Mouse (Mus musculus) sigmoid colon, adult 10 weeks (tissue): ENCODE measurements around the gene Taar3. TPM values are rescaled to one million over a fixed set of nuclear protein-coding genes. Genes with fewer than 3 reads are reported as not detected.

Experiments used
- polyA plus RNA-seq: library from polyadenylated mRNA; stranded (reverse); fragments of 350-450 nt; fragmentation: Illumina TruSeq; extraction: RNeasy Lipid Tissue Mini Kit (QIAGEN cat#74804); gene quantifications from one replicate; pipeline ENCODE4 v1.2.3, GENCODE M21; 2014; ENCODE audit warnings: low read depth, low replicate concordance

Gene Taar3
- not detected for polyA plus RNA-seq

DNA sequence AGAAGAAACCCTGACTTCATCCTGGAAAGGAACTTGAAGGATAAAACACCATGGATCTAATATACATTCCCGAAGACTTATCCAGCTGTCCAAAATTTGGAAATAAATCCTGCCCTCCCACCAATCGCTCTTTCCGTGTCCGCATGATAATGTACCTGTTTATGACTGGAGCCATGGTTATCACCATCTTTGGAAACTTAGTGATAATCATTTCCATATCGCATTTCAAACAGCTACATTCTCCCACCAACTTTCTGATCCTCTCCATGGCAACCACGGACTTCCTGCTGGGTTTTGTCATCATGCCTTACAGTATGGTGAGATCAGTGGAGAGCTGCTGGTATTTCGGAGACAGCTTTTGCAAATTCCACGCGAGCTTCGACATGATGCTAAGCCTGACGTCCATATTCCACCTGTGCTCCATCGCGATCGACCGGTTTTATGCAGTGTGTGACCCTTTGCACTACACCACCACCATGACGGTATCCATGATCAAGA lies at the start of gene Taar3:
TSS of gene Taar3 (plus strand) at position 51 of the 498 bp plus-strand sequence.

DNA sequence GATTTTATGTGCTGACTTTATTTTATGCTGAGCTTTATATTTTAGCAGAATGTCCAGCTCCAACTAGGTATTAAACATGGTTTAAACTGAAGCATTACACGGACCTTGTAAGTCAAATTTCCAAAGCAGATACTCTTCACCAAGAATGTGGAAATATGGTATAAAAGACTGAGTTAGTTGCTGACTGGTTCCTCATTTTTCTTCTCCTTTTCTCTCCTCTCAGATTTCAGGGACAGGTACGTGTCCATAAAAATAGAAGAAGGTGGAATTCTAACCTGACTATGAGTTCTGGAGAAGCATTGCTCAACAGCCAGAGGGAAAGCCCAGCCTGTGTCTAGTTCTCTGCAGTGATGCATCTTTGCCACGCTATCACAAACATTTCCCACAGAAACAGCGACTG lies 29.3 kb upstream of the Taar3 start, which contains the start of gene Taar1:
TSS of gene Taar1 (plus strand) at position 301 of the 400 bp plus-strand sequence.

DNA sequence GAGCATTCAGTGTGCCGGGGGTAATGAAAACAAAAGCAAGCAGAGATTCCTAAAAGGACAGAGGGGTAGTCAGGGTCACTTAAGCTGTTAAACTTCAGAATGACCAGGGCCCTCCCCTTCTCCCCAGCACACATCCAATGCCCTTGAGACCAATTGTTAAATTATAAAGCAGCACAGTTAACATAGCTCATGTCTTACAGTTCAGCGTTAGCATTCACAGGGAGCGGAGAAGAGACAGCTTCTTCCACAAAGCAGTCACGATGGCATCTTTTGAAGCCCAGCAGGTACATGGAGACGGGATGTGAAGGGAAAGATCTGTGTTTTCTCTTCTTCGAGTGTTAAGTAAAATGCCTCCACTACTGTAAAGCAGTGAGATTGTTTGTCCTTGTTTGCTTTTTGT lies 11.0 kb upstream of the Taar3 start, which contains the start of gene Taar2:
TSS of gene Taar2 (plus strand) at position 261 of the 400 bp plus-strand sequence.

DNA sequence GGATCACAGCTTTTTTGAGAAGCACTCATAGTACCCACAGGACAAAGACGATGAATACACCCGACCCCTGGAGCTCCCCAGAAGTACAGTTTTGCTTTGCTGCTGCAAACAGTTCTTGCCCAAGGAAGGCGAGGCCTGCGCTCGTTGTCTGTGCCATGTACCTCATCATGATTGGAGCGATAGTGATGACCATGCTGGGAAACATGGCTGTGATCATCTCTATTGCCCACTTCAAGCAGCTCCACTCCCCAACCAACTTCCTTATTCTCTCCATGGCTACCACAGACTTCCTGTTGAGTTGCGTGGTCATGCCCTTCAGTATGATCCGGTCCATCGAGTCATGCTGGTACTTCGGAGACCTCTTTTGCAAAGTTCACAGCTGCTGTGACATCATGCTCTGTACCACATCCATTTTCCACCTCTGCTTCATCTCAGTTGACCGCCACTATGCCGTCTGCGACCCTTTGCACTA lies 11.1 kb downstream of the Taar3 start, which contains the start of gene Taar4:
TSS of gene Taar4 (plus strand) at position 51 of the 472 bp plus-strand sequence.

DNA sequence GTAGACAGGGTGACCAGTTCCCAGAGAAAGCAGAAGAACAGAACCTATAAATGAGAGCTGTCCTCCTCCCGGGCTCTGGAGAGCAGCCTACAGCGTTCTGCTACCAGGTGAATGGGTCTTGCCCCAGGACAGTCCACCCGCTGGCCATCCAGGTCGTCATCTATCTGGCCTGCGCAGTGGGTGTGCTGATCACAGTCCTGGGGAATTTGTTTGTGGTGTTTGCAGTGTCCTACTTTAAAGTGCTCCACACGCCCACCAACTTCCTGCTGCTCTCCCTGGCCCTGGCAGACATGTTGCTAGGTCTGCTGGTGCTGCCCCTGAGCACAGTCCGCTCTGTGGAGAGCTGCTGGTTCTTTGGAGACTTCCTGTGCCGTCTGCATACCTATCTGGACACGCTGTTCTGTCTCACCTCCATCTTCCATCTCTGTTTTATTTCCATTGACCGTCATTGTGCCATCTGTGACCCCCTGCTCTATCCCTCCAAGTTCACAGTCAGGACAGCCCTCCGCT lies 21.4 kb downstream of the Taar3 start, which contains the start of gene Taar5:
TSS of gene Taar5 (plus strand) at position 51 of the 510 bp plus-strand sequence.

DNA sequence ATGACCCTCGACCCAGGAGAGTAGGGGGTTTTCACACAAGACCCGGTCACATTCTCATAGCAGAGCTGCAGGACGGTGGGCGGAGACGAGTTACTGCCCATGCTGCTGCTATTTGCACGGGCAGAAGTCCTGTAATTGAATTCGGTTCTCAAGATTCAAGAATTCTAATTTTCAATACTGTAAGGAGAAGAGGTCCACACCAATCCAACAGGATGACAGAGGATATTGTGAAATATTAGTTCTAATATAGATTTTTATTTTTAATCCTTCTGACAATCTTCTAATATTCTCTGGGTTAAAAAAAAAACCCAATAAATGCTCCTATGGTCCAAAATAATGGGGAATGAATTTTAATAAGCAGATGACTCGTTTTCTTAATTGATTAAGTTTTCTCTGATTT lies 36.2 kb downstream of the Taar3 start, which contains the start of gene Taar6:
TSS of gene Taar6 (minus strand) at position 101 of the 400 bp plus-strand sequence.

DNA sequence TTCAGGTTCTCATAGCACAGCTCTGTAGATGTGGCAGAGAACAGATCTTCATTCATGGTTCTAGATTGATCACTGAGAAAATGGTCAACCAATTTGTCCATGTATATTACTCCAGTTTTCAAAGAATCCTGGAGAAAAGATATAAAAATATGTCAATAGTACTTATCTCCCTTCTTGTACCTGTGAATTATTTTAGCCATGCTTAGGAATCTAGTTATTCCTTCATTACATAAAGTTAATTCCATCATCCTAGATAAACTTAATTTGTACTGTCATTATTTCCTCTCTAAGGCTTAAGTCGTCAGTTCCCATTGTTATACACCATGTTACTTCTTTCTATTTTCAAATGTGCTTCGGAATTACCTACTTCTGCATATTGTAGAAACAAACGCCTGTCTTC lies 44.0 kb downstream of the Taar3 start, which contains the start of gene Taar7a:
TSS of gene Taar7a (minus strand) at position 101 of the 400 bp plus-strand sequence.

DNA sequence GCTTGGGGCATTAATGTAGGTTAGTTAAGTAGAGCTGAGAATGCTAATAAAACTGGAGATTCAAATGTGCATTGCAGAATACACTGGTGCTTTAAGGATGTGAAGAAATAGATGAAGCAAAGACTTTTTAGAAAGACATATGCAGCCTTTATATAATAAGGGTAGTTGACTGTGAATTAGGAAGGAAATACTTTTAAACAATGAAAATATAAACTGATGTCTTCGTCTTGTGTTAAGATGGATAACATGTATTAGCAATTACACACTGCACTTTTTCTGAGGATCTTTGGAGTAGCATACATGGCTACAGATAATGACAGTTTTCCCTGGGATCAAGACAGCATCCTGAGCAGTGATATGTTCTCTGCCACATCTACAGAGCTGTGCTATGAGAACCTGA lies 50.3 kb downstream of the Taar3 start, which contains the start of gene Taar7b:
TSS of gene Taar7b (plus strand) at position 301 of the 400 bp plus-strand sequence.

Other genes with a start within 250 kb of the Taar3 start
- gene Rps12, start 162.3 kb upstream of the Taar3 start, polyA plus RNA-seq = 465 TPM
- gene Slc18b1, start 152.6 kb upstream of the Taar3 start, polyA plus RNA-seq = 42.3 TPM
- gene Vnn3, start 98.1 kb upstream of the Taar3 start, polyA plus RNA-seq = 0.25 TPM
- gene Vnn1, start 54.9 kb upstream of the Taar3 start, polyA plus RNA-seq = 2.1 TPM
- gene Taar1, start 29.2 kb upstream of the Taar3 start, polyA plus RNA-seq = not detected
- gene Taar2, start 11.0 kb upstream of the Taar3 start, polyA plus RNA-seq = not detected
- gene Taar4, start 10.9 kb downstream of the Taar3 start, polyA plus RNA-seq = not detected
- gene Taar5, start 21.1 kb downstream of the Taar3 start, polyA plus RNA-seq = not detected
- gene Taar6, start 36.1 kb downstream of the Taar3 start, polyA plus RNA-seq = not detected
- not detected for gene Taar7a, start 43.9 kb downstream of the Taar3 start, polyA plus RNA-seq
- not detected for gene Taar7b, start 50.4 kb downstream of the Taar3 start, polyA plus RNA-seq
- not detected for gene Taar7d, start 77.7 kb downstream of the Taar3 start, polyA plus RNA-seq
- not detected for gene Taar7e, start 88.1 kb downstream of the Taar3 start, polyA plus RNA-seq
- gene Taar7f, start 100.0 kb downstream of the Taar3 start, polyA plus RNA-seq = not detected
- gene Taar8a, start 126.9 kb downstream of the Taar3 start, polyA plus RNA-seq = not detected
- not detected for gene Taar8b, start 142.7 kb downstream of the Taar3 start, polyA plus RNA-seq
- not detected for gene Taar8c, start 152.4 kb downstream of the Taar3 start, polyA plus RNA-seq
- not detected for gene Taar9, start 160.0 kb downstream of the Taar3 start, polyA plus RNA-seq
- gene Stx7, start 199.7 kb downstream of the Taar3 start, polyA plus RNA-seq = 228 TPM